Mouse (Mus musculus) kidney, postnatal 14 days (tissue): ENCODE measurements around the gene Hist1h2ab.
"Not testable (repeated sequence)": the region's sequence is repeated elsewhere in the genome, so short reads cannot be mapped to it uniquely, and the experiment has no call there.

Experiments used
- DNase-seq: peaks from one replicate; pipeline ENCODE4 v3.0.0; 2022; ENCODE audit warnings: mixed read lengths

The Hist1h2ab gene

GRCm38 (mm10) chr13:23750839-23751477 is at the start of gene Hist1h2ab:
TSS of gene Hist1h2ab (plus strand) at chr13:23751126.
- DNase-seq = peak; percentile 39

- no peak for DNase-seq
Observed at GRCm38 (mm10) chr13:23702220-23702619, 48.7 kb upstream of the Hist1h2ab start.

GRCm38 (mm10) chr13:23702801-23703200 is 48.1 kb upstream of the Hist1h2ab start:
- not testable (repeated sequence) for DNase-seq

GRCm38 (mm10) chr13:23705751-23706356 is 45.1 kb upstream of the Hist1h2ab start:
- DNase-seq = no peak

GRCm38 (mm10) chr13:23706771-23707170 is 44.2 kb upstream of the Hist1h2ab start:
- no peak for DNase-seq

DNA sequence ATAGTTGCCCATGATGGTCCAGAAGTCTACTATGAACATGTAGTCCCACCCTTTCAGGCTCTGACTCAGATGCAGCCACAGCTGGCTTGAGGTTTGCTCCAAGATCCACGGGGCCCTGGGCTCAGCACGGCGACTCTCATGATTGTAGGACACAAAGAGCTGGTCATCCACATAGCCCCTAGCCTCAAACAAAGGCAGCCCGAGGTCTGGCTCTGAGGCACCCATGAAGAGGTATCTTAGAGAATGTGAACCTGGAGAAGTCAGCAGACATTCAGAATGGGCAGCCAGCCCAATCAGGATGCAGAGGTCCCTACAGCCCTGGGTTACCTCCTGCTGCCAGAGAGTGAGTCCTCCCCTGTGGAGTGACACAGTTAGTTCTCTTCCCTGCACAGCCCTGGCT is 42.9 kb upstream of the Hist1h2ab start:
- no peak for DNase-seq

DNA sequence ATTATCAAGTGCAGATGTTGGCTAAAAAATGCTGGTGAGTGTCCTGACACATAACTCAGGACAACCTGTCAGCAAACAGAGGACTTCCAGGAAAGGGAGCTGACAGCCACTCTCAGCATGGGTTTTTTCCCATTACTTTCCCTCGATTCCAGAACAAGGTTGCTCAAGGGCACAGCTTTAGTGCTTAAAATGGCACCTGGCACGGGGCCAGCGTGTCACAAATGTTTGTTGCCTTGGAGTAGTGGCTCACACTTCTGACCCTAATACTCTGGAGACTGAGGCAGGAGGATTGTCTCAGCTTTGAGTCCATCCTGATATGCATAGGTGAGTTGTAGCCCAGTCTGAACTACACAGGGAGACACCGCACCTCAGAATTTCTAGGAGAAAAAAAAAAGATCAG is 42.3 kb upstream of the Hist1h2ab start:
- DNase-seq = no peak

DNA sequence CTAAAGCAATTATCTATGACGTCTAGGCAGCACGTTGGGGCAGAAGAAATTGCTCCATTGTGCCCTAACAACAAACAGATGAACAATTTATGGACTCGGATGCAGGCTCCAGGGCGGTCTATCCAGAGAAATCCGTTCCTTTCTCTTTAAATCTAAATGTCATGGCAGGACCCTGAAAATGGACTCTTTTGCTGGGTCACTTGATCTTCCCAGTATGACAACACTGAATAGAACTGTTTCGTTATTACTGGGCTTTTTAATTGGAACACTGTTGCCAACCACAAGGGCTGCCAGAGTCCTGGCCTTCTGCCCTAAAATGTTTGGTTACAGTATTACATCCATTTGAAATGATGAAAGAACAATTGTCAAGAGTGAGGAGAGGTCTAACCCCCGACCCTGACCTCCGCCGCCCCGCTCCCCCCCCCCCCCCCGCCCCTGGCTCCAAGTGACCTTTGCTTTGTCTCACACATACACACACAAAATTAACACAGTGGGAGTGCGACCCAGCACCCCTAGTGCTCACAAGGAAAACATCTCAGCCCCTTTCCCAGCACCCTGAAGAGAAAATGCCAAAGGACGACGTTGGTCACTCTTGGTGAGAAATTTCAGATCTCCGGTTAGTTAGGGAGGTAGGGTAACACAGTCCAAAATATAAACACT is 41.1 kb upstream of the Hist1h2ab start:
- no peak for DNase-seq

- DNase-seq = peak; percentile 63
Observed at GRCm38 (mm10) chr13:23710374-23711089, 40.4 kb upstream of the Hist1h2ab start, which contains the start of gene Hfe. TSS of gene Hfe (minus strand) at chr13:23710854.

- DNase-seq = no peak
Observed at GRCm38 (mm10) chr13:23716261-23717042, 34.5 kb upstream of the Hist1h2ab start.

DNA sequence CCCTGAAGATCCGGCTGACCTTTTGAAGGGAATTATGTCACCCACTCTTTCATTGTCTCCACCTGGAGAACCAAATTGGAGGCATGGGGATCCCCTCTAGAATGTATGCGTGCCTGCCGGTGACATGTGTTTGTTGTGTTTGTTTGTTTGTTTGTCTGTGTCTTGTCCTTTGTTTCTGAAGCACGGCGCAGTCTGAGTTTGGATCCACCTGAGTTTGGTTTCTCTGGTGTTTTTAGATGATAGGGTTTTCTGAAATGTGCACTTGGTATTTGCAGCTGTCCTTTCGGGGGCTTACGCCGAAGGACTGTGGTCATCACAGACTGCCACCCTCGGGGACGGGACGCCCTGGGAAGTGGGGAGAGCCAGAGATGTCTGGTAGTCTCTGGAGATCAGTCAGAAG is 33.8 kb upstream of the Hist1h2ab start:
- no peak for DNase-seq

GRCm38 (mm10) chr13:23717593-23718245 is 33.2 kb upstream of the Hist1h2ab start:
- not testable (repeated sequence) for DNase-seq

DNA sequence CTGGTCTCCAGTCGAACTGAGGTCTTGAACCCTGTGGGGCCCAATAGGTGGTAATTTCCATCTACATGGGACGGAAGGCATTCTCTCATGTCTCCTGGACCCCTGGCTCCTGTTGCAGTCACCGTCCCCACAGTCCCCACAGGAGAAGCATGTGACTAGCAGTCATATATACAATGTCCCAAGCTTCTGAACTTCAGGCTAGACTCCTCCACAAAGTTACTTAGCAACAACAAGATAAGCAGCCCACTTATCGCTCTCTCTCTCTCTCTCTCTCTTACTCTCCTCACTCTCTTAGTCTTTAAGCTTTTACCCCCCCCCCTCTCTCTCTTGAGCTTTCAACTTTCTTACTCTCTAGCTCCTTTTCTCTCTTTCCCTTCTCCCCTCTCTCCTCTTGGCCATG is 26.7 kb upstream of the Hist1h2ab start:
- DNase-seq = no peak

GRCm38 (mm10) chr13:23725213-23725612 is 25.7 kb upstream of the Hist1h2ab start:
- DNase-seq = no peak

DNA sequence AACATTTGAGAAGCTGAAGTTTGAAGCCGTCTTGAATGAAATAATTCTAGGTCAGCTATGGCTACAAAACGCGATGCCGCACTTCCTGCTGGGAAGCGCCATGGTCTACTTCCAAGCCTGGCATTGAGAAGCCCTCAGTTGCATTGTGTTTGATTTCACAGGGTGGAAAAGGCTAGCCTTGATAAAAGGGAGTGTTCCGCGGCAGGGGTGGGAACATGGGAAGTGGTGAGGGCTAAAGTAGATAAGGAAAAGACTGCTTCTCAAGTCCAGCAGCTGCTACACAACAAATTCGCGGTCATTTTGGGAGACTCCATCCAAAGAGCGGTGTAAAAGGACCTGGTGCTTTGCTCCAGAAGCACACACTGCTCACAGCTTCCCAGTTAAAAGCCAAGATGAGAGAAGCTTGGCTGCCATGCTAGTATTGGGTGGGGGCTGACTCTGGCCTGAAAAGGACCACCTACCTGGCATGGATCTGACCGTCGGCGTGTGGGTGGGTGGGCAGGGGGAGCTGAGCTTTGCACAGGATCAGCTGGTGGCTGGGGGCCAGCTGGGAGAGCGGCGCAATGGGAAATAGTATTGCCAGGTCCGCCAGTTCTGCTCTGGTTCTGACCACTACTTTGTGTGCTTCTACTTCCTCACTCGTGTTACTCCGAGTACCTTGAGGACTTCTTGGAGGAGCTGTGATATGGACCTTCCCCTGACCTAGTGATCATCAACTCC is 22.3 kb upstream of the Hist1h2ab start:
- no peak for DNase-seq

- DNase-seq = no peak
Observed at GRCm38 (mm10) chr13:23729192-23729525, 21.8 kb upstream of the Hist1h2ab start.

DNA sequence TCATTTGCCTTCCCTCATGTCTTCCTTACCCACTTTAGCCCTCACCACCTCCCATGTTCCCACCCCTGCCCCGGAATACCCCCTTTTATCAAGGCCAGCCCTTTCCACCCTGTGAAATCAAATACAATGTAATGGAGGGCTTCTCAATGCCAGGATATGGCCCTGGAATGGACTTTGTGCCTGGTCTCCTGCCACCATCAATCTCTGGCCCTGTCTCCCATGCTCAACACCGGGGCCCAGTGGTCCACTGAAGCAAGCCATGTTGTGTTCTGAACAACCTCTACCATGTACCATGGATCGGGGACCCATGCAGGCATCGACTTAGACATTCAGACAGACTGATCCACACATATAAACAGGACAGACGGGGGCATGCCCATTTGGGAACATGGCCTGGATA is 21.2 kb upstream of the Hist1h2ab start:
- no peak for DNase-seq

DNA sequence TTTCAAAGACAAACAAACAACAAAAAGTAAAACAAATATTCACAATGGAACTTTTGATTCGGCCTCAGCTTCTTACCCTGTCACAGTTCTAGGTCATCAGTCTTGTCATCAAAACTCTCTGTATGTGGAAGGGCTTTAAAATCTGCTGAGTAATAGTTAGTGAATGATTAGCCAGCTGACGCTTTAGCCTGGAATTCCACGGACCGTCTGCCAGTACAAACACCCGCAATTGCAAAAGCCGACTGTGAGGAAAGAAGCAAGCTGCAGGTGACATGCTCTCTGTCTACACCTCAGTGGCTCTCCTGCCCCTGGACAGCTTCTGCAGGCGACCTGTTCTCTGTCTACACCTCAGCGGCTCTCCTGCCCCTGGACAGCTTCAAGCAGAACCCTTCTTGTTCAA is 20.4 kb upstream of the Hist1h2ab start:
- DNase-seq = peak; percentile 81

DNA sequence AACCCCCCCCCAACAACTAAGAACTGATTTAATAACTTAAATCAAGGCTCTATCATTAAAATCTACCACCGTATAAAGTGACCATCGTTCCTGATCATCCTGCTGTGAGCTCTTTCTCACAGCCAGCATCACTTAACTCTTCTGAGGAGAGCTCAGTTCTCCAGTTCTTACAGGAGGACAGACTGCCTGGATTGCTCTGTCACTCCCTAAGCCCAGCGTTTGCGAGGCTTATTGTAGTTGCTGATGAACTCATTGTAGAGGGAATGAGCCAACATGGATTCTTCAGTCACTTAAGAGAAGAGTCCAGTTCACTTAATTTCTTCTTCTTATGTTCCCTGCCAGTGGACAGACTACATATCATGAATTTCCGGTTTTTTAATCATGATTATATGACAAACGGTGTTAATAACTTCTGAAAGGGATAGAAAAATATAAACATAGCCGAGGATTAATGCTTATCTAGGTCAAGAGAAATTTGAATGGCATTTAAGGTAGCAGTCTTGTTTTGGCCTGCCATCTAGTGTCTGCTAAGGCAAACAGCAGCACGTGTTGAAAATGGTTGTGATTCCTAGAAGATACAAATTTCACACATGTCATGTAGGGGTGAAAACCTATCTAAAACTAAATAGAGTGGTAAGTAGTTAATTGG is 18.6 kb upstream of the Hist1h2ab start:
- peak; percentile 53 for DNase-seq

- DNase-seq = no peak
Observed at GRCm38 (mm10) chr13:23737091-23737490, 13.8 kb upstream of the Hist1h2ab start.

DNA sequence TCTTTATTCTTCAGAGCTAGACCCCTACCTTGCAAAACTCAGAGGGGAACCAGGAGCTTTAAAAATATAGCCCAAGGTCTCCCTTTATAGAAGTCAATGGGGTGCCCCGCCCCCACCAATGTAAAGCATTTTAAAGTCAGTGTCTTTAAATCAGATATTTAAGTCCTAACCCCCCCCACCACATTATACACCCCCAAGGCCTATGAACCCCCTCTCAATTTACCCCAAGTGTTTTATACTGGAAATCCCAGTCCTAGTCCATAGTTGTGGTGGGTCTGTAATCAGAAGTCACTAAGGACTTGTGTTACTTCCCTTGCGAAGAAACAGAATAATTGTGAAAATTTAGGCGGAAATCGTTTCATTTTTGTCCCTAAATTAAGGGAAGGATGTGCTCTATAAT is 12.9 kb upstream of the Hist1h2ab start:
- no peak for DNase-seq
